Mouse (Mus musculus): Measurements from ENCODE around the gene Tsku. TPM values are rescaled to one million over a fixed set of nuclear protein-coding genes. Genes with fewer than 3 reads are reported as not detected.
A peak's percentile ranks its signal among the peaks of the same experiment; 100 is the strongest.

Gene Tsku
- total and polyA plus RNA-seq, 2 experiments from 2014 or later, result 3.7 to 4.0 TPM

- 83% methylated on average over 7 of the region's 7 CpGs for WGBS
- Histone ChIP-seq H3K9me3 (replicated peaks; ENCODE audit: control insufficient read depth, low read length) (no peaks in the 10 kb centered on the region), H3K27me3 (ENCODE audit: control insufficient read depth, insufficient read depth, low read length) (no peaks in the 10 kb centered on the region), H3K4me2 (ENCODE audit: low read depth, low read length) (no peak overlapping the region), H3K36me3 (replicated peaks; ENCODE audit: control insufficient read depth, insufficient read depth, low read length) (no peaks in the 10 kb centered on the region), H3K4me3 (ENCODE audit: low read depth, low read length) (no peak overlapping the region), H3K9ac (replicated peaks; ENCODE audit: low read depth, low read length) (no peak overlapping the region), H3K27ac (ENCODE audit: low read depth) (no peak overlapping the region), H3K4me1 (ENCODE audit: control insufficient read depth, insufficient read depth) (no peaks in the 10 kb centered on the region)
- DNase-seq (ENCODE audit: low spot score) (no peak), ATAC-seq (ENCODE audit: insufficient read depth, low read depth) (no peak)
- TF ChIP-seq EP300 (IDR thresholded peaks at IDR 0.05; ENCODE audit: low read depth) (no peak), CTCF (IDR thresholded peaks at IDR 0.05; ENCODE audit: low read depth) (no peak)
These were observed 41.0 kb downstream of the Tsku start for GRCm38 (mm10) chr7:98320006-98320556.

- TF ChIP-seq CTCF (IDR thresholded peaks at IDR 0.05; ENCODE audit: low read depth) (no peak), EP300 (IDR thresholded peaks at IDR 0.05; ENCODE audit: low read depth) (no peak)
- ATAC-seq (ENCODE audit: insufficient read depth, low read depth), result no peak
- 33% methylated on average over 2 of the region's 2 CpGs for WGBS
These were observed 44.6 kb downstream of the Tsku start for GRCm38 (mm10) chr7:98316568-98316967.

GRCm38 (mm10) chr7:98315087-98315486, 46.0 kb downstream of the Tsku start:
- H3K27me3 ChIP-seq (ENCODE audit: control insufficient read depth, insufficient read depth, low read length), result no peaks in the 10 kb centered on the region
- no peaks in the 10 kb centered on the region for H3K4me1 ChIP-seq (ENCODE audit: control insufficient read depth, insufficient read depth)
- H3K36me3 ChIP-seq (replicated peaks; ENCODE audit: control insufficient read depth, insufficient read depth, low read length), result no peaks in the 10 kb centered on the region
- no peak for ATAC-seq (ENCODE audit: insufficient read depth, low read depth)
- TF ChIP-seq CTCF (IDR thresholded peaks at IDR 0.05; ENCODE audit: low read depth) (peak; percentile 28; the same call in 1 of the 2 replicates), EP300 (IDR thresholded peaks at IDR 0.05; ENCODE audit: low read depth) (no peak)
- H3K4me2 ChIP-seq (ENCODE audit: low read depth, low read length), result no peak overlapping the region
- H3K9ac ChIP-seq (replicated peaks; ENCODE audit: low read depth, low read length), result no peak overlapping the region
- no peak overlapping the region for H3K27ac ChIP-seq (ENCODE audit: low read depth)
- 67% methylated on average over 2 of the region's 2 CpGs for WGBS
- H3K4me3 ChIP-seq (ENCODE audit: low read depth, low read length), result no peak overlapping the region
- no peak for DNase-seq (ENCODE audit: low spot score)
- no peaks in the 10 kb centered on the region for H3K9me3 ChIP-seq (replicated peaks; ENCODE audit: control insufficient read depth, low read length)

More at GRCm38 (mm10) chr7:98316568-98316967, 44.6 kb downstream of the Tsku start:
- no peaks in the 10 kb centered on the region for H3K36me3 ChIP-seq (replicated peaks; ENCODE audit: control insufficient read depth, insufficient read depth, low read length)
- no peak for DNase-seq (ENCODE audit: low spot score)
- H3K4me2 ChIP-seq (ENCODE audit: low read depth, low read length), result no peak overlapping the region
- no peak overlapping the region for H3K4me3 ChIP-seq (ENCODE audit: low read depth, low read length)
- no peak overlapping the region for H3K9ac ChIP-seq (replicated peaks; ENCODE audit: low read depth, low read length)
- H3K27ac ChIP-seq (ENCODE audit: low read depth), result no peak overlapping the region
- H3K4me1 ChIP-seq (ENCODE audit: control insufficient read depth, insufficient read depth), result no peaks in the 10 kb centered on the region
- no peaks in the 10 kb centered on the region for H3K9me3 ChIP-seq (replicated peaks; ENCODE audit: control insufficient read depth, low read length)
- no peaks in the 10 kb centered on the region for H3K27me3 ChIP-seq (ENCODE audit: control insufficient read depth, insufficient read depth, low read length)

GRCm38 (mm10) chr7:98312185-98312920, 48.8 kb downstream of the Tsku start:
- Histone ChIP-seq H3K4me2 (ENCODE audit: low read depth, low read length) (no peak overlapping the region), H3K9ac (replicated peaks; ENCODE audit: low read depth, low read length) (no peak overlapping the region), H3K4me1 (ENCODE audit: control insufficient read depth, insufficient read depth) (peaks cover 9% of the 10 kb centered on the region; the same call in 1 of the 2 replicates), H3K9me3 (replicated peaks; ENCODE audit: control insufficient read depth, low read length) (no peaks in the 10 kb centered on the region), H3K27ac (ENCODE audit: low read depth) (no peak overlapping the region), H3K4me3 (ENCODE audit: low read depth, low read length) (no peak overlapping the region), H3K36me3 (replicated peaks; ENCODE audit: control insufficient read depth, insufficient read depth, low read length) (no peaks in the 10 kb centered on the region), H3K27me3 (ENCODE audit: control insufficient read depth, insufficient read depth, low read length) (no peaks in the 10 kb centered on the region)
- TF ChIP-seq EP300 (IDR thresholded peaks at IDR 0.05; ENCODE audit: low read depth) (no peak), CTCF (IDR thresholded peaks at IDR 0.05; ENCODE audit: low read depth) (no peak)
- 50% methylated on average over 4 of the region's 4 CpGs for WGBS
- ATAC-seq (ENCODE audit: insufficient read depth, low read depth), result no peak
- DNase-seq (ENCODE audit: low spot score), result no peak

GRCm38 (mm10) chr7:98310266-98310665, 50.9 kb downstream of the Tsku start:
- TF ChIP-seq CTCF (IDR thresholded peaks at IDR 0.05; ENCODE audit: low read depth) (no peak), EP300 (IDR thresholded peaks at IDR 0.05; ENCODE audit: low read depth) (no peak)
- Histone ChIP-seq H3K4me3 (ENCODE audit: low read depth, low read length) (no peak overlapping the region), H3K36me3 (replicated peaks; ENCODE audit: control insufficient read depth, insufficient read depth, low read length) (no peaks in the 10 kb centered on the region), H3K4me1 (ENCODE audit: control insufficient read depth, insufficient read depth) (peaks cover 9% of the 10 kb centered on the region; the same call in 1 of the 2 replicates), H3K4me2 (ENCODE audit: low read depth, low read length) (no peak overlapping the region), H3K27me3 (ENCODE audit: control insufficient read depth, insufficient read depth, low read length) (no peaks in the 10 kb centered on the region), H3K27ac (ENCODE audit: low read depth) (no peak overlapping the region), H3K9me3 (replicated peaks; ENCODE audit: control insufficient read depth, low read length) (no peaks in the 10 kb centered on the region), H3K9ac (replicated peaks; ENCODE audit: low read depth, low read length) (no peak overlapping the region)
- no peak for DNase-seq (ENCODE audit: low spot score)
- no peak for ATAC-seq (ENCODE audit: insufficient read depth, low read depth)
- 69% methylated on average over 6 of the region's 6 CpGs for WGBS
